Mouse (Mus musculus) kidney, adult 2 months (tissue): ENCODE data around the gene Slc32a1. TPM values are rescaled to one million over a fixed set of nuclear protein-coding genes. Genes with fewer than 3 reads are reported as not detected.

Experiments
- DNase-seq: peaks from one replicate; pipeline ENCODE4 v3.0.0; 2021
- H3K27ac ChIP-seq: fragments of 200-500 bp; 2 replicates; pipeline ENCODE4 v1.5.1; 2012; ENCODE audit warnings: low read depth, low read length, control low read depth, inconsistent platforms; ENCODE audit not compliant: insufficient read depth
- H3K27me3 ChIP-seq: fragments of 200-500 bp; replicated peaks from 2 replicates; pipeline ENCODE4 v1.6.1; 2012; ENCODE audit warnings: mild to moderate bottlenecking, moderate library complexity, low read length, inconsistent platforms; ENCODE audit not compliant: control insufficient read depth, insufficient read depth
- H3K36me3 ChIP-seq: fragments of 200-500 bp; 2 replicates; pipeline ENCODE4 v1.6.1; 2012; ENCODE audit warnings: mild to moderate bottlenecking, moderate library complexity, low read length, inconsistent platforms; ENCODE audit not compliant: control insufficient read depth, insufficient read depth
- H3K4me1 ChIP-seq: fragments of 200-500 bp; 2 replicates; pipeline ENCODE4 v1.6.1; 2011; ENCODE audit warnings: low read length; ENCODE audit not compliant: control insufficient read depth, insufficient read depth
- H3K4me3 ChIP-seq: fragments of 200-500 bp; 2 replicates; pipeline ENCODE4 v1.5.1; 2011; ENCODE audit warnings: mild to moderate bottlenecking, low read depth, low read length, control low read depth; ENCODE audit not compliant: insufficient read depth
- CTCF ChIP-seq: fragments of 200-500 bp; conservative IDR thresholded peaks from 2 replicates; pipeline ENCODE4 v1.5.1; 2011; ENCODE audit warnings: low read depth, mild to moderate bottlenecking, control low read depth, low read length, moderate library complexity, mixed read lengths; ENCODE audit not compliant: insufficient read depth, insufficient read length
- POLR2A ChIP-seq: fragments of 200-500 bp; IDR thresholded peaks from one replicate; pipeline ENCODE4 v1.6.1; 2011; ENCODE audit warnings: low read depth, low read length, control low read depth
- WGBS: fragments of 180-500 bp; shearing (Covaris S2); methylation state at CpG from one replicate; pipeline ENCODE4 v1.1.7; 2018; 5-methylcytosine and 5-hydroxymethylcytosine counted together
- polyA plus RNA-seq: library from polyadenylated mRNA; depleted of rRNA; stranded (reverse); fragments of >200 nt; gene quantifications from 2 replicates; pipeline ENCODE4 v1.2.3, GENCODE M21; 2012; rRNA removed

Gene Slc32a1
- polyA plus RNA-seq, 1 experiment = not detected

- no peak for DNase-seq
- 66% methylated on average over 3 of the region's 3 CpGs for WGBS
- H3K4me1 ChIP-seq = no peaks in the 10 kb centered on the region
- H3K27ac ChIP-seq = no peak overlapping the region
- no peak for TF ChIP-seq POLR2A
- TF ChIP-seq CTCF = no peak
- no peak overlapping the region for H3K4me3 ChIP-seq
- H3K27me3 ChIP-seq = no peaks in the 10 kb centered on the region
- H3K36me3 ChIP-seq = no peaks in the 10 kb centered on the region
Observed at GRCm38 (mm10) chr2:158643791-158644190, 33.2 kb downstream of the Slc32a1 start.

GRCm38 (mm10) chr2:158651159-158651908 is 40.8 kb downstream of the Slc32a1 start:
- WGBS = 75% methylated on average over 7 of the region's 7 CpGs
- H3K4me3 ChIP-seq = no peak overlapping the region
- DNase-seq = no peak
- no peak overlapping the region for H3K27ac ChIP-seq
- H3K36me3 ChIP-seq = no peaks in the 10 kb centered on the region
- H3K4me1 ChIP-seq = no peaks in the 10 kb centered on the region
- no peaks in the 10 kb centered on the region for H3K27me3 ChIP-seq
- TF ChIP-seq CTCF (no peak), POLR2A (no peak)

GRCm38 (mm10) chr2:158652985-158653384 is 42.4 kb downstream of the Slc32a1 start:
- 7% methylated on average over 4 of the region's 4 CpGs for WGBS
- TF ChIP-seq POLR2A (no peak), CTCF (peak; percentile 94)
- DNase-seq = peak; percentile 83
- H3K27me3 ChIP-seq = no peaks in the 10 kb centered on the region
- no peak overlapping the region for H3K4me3 ChIP-seq
- H3K4me1 ChIP-seq = no peaks in the 10 kb centered on the region
- no peaks in the 10 kb centered on the region for H3K36me3 ChIP-seq
- no peak overlapping the region for H3K27ac ChIP-seq

- DNase-seq = peak; percentile 90
- H3K36me3 ChIP-seq = no peaks in the 10 kb centered on the region
- peak overlapping the region; percentile 43 for H3K27ac ChIP-seq
- H3K27me3 ChIP-seq = no peaks in the 10 kb centered on the region
- 68% methylated on average over 9 of the region's 9 CpGs for WGBS
- no peak for TF ChIP-seq POLR2A
- no peak for TF ChIP-seq CTCF
- 0 out of 2 replicates have a peak, but pooled peaks cover 3% of the 10 kb centered on the region for H3K4me1 ChIP-seq
- no peak overlapping the region for H3K4me3 ChIP-seq
Observed at GRCm38 (mm10) chr2:158654717-158655116, 44.1 kb downstream of the Slc32a1 start.

GRCm38 (mm10) chr2:158655806-158656205 is 45.2 kb downstream of the Slc32a1 start:
- no peaks in the 10 kb centered on the region for H3K36me3 ChIP-seq
- peak; percentile 31 for DNase-seq
- 0 out of 2 replicates have a peak, but pooled peaks cover 3% of the 10 kb centered on the region for H3K4me1 ChIP-seq
- no peaks in the 10 kb centered on the region for H3K27me3 ChIP-seq
- TF ChIP-seq CTCF (no peak), POLR2A (no peak)
- H3K4me3 ChIP-seq = no peak overlapping the region
- no peak overlapping the region for H3K27ac ChIP-seq
- WGBS = 71% methylated on average over 4 of the region's 4 CpGs

GRCm38 (mm10) chr2:158658822-158659221 is 48.3 kb downstream of the Slc32a1 start:
- no peak for TF ChIP-seq CTCF
- TF ChIP-seq POLR2A = no peak
- Histone ChIP-seq H3K27me3 (no peaks in the 10 kb centered on the region), H3K36me3 (no peaks in the 10 kb centered on the region), H3K4me3 (no peak overlapping the region), H3K4me1 (0 out of 2 replicates have a peak, but pooled peaks cover 3% of the 10 kb centered on the region), H3K27ac (peak overlapping the region; percentile 22)
- 9% methylated on average over 6 of the region's 6 CpGs for WGBS
- DNase-seq = peak; percentile 93

GRCm38 (mm10) chr2:158659346-158659745 is 48.8 kb downstream of the Slc32a1 start:
- Histone ChIP-seq H3K4me1 (0 out of 2 replicates have a peak, but pooled peaks cover 3% of the 10 kb centered on the region), H3K36me3 (no peaks in the 10 kb centered on the region), H3K4me3 (no peak overlapping the region), H3K27ac (peak overlapping the region; percentile 22; the same call in 1 of the 2 replicates), H3K27me3 (no peaks in the 10 kb centered on the region)
- no peak for DNase-seq
- 70% methylated on average over 3 of the region's 3 CpGs for WGBS
- TF ChIP-seq CTCF (no peak), POLR2A (no peak)

- whole genome bisulfite sequencing = 64% methylated on average over 4 of the region's 4 CpGs
- TF ChIP-seq POLR2A (no peak), CTCF (no peak)
- H3K27ac ChIP-seq = peak within 1 kb of the TSS; percentile 13; the same call in 1 of the 2 replicates
Observed at GRCm38 (mm10) chr2:158665098-158665497, 54.5 kb downstream of the Slc32a1 start, which contains the start of gene Ppp1r16b. Gene Ppp1r16b, plus strand, starts transcription at chr2:158665398.

More at GRCm38 (mm10) chr2:158665098-158665497, 54.5 kb downstream of the Slc32a1 start, which contains the start of gene Ppp1r16b:
- DNase-seq = no peak
- no peaks in the 10 kb centered on the region for H3K36me3 ChIP-seq
- peaks cover 6% of the 10 kb centered on the region; the same call in 1 of the 2 replicates for H3K4me1 ChIP-seq
- H3K27me3 ChIP-seq = no peaks in the 10 kb centered on the region
- no peak within 1 kb of the TSS for H3K4me3 ChIP-seq

Other genes starting within 250 kb of the Slc32a1 start
- gene Snhg11, start 235.1 kb upstream of the Slc32a1 start, polyA plus RNA-seq = 35.3 and 58.4 TPM in 2 replicates
- gene Ralgapb, start 200.9 kb upstream of the Slc32a1 start, polyA plus RNA-seq = 25.6 and 30.6 TPM in 2 replicates
- 26.8 and 35.2 TPM in 2 replicates for gene Adig, start 108.2 kb upstream of the Slc32a1 start, polyA plus RNA-seq
- 0.24 and 0.30 TPM in 2 replicates for gene Arhgap40, start 98.0 kb upstream of the Slc32a1 start, polyA plus RNA-seq
- gene Actr5, start 14.1 kb downstream of the Slc32a1 start, polyA plus RNA-seq = 6.2 and 6.4 TPM in 2 replicates
- gene Ppp1r16b, start 54.6 kb downstream of the Slc32a1 start, polyA plus RNA-seq = 20.1 and 22.2 TPM in 2 replicates
- gene Fam83d, start 157.3 kb downstream of the Slc32a1 start, polyA plus RNA-seq = 0.50 and 0.69 TPM in 2 replicates
- gene Dhx35, start 184.0 kb downstream of the Slc32a1 start, polyA plus RNA-seq = 13.3 and 17.9 TPM in 2 replicates